Mouse (Mus musculus) mesoderm, embryonic 11.5 days (tissue): ENCODE results near the gene Depdc1b.

Experiments
- DNase-seq: peaks from one replicate; pipeline ENCODE4 v3.0.0-alpha.2; 2012; ENCODE audit warnings: low read depth, low spot score

Depdc1b gene

DNA sequence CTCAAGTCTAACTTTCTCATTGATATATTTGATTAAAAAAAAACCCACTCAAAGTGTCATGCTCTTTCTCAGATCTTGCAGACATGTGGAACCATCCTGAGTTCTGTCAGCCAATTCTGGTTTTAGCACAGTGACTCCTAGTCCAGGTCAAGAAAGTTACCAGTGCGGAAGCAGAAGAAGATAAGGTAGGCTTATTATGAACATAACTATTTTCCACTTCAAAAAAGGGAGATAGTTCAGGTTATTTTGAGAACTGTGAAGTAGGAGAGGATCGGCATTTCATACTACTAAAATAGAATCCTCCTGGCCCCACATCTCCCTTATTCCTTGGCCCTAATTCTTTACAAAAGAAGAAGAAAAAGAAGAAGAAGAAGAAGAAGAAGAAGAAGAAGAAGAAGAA, 121.3 kb downstream of the Depdc1b start:
- no peak for DNase-seq

DNA sequence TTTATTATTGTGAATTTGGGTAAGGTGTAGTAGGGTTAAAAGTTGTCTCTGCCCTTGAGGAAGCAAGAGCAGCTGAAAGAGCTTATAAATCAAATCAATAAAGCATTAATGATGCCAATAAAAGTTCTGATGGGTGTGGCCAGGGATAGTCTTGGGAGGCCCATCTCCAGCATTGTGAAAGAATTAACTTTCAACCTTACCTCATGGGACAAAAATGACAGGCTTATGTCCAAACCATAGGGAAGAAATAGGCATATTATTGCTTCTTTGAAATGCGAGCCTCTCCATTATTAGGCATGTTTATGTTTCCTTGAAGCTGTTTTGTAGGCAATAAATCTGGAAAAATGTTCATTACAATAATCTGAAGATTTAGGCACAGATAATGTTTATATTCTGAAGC, 122.9 kb downstream of the Depdc1b start:
- no peak for DNase-seq

DNA sequence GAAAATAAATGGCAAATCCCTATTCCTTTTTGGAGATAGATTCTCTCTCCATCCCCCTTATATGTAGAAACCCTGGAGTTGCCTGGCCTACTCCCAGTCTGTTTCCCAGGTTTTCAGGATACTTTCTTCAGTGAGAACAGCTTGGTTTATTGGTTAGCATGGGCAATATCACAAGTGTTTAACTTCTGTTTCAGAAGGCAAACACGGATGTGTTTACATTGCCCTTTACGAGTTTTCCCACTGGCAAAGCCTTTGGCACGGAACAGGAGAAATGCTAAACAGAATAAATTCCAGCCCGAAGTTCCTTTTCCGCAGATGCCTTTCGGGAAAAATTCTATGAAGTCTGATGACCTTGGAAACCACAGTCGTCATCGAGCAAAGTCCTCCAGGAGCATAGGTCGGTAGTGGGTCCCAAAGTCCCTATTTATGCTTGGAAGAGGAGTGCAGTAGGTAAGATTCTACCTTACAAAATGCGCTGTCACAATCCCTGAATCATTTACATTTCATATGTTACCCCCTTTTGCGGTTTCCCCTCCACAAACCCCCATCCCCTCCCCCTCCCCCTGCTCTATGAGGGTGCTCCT, 132.3 kb downstream of the Depdc1b start:
- DNase-seq: no peak

DNA sequence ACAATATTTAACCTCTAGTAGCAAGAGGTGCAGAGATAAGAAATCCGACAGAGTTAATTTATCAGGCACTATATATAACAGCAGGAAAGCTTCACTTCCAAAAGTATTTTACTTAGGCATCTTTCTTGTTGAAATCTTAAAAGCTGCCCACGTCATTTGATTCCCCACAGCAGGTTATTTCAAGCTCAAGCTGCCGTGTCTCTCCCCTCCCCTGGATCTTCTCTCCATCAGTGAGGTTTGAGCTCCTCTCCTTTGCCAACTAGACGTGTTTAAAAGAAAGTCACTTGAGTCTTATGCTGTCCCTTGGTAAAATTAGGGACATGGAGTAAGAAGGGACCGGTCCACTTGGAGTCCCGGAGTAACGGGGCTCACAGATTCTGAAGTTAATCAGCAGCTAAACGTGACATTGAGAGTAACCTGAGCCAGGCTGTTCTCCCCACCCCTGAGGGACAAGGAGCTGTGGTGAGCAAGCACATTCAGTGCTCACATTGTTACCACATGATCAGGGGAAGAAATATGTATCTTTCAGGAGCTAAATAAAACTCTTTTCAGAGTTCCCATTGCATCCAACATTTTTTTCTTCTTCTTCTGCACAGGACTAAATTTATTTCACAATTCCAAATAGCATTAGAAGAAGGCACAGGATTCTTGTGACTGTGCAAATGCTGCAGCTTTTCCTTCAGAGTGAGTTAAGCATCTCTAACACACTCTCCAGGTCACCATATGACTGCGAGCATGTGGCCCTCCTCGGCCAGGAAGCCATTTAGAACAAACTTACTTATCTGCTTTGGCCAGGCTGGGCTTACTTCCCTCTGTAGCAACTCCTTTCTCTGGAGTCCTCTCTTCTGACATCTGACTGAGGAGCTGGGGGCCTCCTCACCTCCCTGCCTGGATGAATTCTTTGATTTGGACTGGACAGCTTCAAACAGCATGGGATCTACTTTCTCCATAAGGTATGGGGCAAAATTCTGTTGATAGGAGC, 133.3 kb downstream of the Depdc1b start, which contains the start of gene Pde4d:
Gene Pde4d (plus strand): TSS at position 833 of the 982 bp plus-strand sequence.
- peak; percentile 8 for DNase-seq

DNA sequence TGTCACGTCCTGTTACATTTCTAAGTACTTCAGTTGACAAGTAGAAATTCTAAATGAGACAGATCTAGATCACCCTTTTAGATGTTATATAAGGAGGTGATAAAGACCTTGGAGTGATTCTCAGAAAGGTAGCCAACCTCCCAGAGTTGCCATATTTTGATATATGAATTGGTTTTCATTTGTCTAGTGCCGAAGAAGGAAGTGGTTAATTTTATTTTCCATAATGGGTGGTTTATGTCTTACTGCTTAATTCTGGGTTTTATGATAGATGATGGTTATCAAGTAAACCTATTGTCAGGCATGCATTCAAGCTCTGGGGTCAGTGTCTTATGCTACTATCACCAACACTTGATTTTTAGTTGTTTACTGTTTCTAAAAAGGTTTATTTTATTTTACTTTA, 135.0 kb downstream of the Depdc1b start:
- no peak for DNase-seq

DNA sequence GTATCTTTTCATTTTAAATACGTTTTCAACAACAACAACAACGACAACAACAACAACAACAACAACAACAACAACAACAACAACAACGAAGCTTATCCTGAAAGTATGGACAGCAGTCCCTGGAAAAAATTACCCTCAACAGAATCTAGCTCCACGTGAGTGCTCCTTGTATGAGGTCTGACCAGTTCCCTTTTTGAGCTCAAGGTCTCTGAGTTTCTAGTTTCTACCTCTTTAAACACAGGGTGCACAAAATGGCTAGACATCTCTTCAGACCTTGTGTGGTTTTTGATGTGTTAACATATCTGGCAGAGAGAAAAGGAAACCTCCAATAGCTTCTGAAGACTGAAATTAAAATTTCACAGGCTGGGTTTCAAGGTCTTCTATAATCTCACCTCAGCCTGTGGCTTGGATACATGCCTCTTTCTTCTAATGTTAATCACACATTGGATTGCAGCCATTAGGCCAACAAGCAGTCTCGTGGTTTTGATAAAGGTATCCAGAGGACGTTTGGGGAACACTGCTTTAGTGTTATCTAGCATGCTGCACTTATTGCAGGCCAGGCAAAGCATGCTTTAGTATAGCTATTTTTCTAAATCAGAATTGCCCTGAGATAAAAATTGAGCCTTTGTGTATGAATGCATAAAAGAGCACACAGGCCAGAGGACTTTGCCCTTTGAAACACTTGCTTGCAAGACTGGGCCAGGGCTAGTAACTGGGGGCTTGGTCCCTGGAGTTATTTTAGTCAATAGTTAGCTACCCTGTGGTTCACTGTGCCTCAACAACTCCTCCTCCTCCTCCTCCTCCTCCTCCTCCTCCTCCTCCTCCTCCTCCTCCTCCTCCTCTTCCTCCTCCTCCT, 137.2 kb downstream of the Depdc1b start:
- DNase-seq: no peak
